Mouse (Mus musculus): ENCODE data around the gene Gm5141. TPM values are rescaled to one million over a fixed set of nuclear protein-coding genes. Genes with fewer than 3 reads are reported as not detected.

Gm5141 gene
- 2.3 TPM for polyA plus RNA-seq (2017; shearing (Covaris generic))

DNA sequence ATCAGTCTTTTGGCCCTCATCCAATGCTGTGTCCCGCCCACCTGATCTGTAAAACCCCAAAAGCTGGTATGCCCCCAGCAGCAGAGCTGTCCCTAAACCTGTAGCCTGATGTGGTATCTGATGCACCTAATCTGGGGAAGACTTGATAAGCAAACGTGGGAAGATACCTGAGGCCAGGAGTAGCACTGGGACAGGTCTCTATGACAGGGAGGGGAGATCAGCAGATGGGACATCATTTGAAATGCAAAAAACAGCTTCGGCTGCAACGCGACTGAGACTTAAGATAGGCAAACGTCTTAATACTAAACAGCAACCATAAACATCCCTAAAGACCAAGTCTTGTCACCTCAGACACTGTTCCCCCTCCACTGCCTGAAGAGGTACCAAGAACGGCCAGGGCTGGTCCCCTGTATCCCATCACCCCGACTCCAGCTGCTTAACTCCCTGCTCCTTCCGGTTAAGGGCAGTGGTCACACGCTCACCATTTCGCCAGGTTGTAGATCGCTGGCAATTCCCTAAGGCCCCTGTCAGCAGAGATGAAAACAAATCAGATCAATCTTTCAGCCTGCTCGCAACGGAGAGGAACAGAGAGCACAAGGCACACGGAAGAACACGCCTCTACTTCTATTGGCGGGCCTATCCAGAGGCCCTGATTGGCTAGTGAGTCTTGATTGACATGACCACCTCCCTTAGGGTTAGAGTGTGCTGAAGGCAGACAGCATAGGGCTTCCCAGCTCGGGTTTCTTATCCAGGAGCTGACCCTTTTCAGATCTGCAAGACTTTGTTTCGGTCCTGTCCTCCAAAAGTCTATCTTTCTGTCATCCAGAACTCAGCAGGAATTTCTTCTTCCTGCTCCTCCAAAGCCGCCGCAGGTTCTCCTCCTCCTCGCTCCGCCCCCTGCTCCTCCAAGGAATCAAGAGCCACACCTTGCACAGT, at the start of gene Gm5141:
TSS of gene Gm5141 (minus strand) at position 610 of the 936 bp plus-strand sequence.

DNA sequence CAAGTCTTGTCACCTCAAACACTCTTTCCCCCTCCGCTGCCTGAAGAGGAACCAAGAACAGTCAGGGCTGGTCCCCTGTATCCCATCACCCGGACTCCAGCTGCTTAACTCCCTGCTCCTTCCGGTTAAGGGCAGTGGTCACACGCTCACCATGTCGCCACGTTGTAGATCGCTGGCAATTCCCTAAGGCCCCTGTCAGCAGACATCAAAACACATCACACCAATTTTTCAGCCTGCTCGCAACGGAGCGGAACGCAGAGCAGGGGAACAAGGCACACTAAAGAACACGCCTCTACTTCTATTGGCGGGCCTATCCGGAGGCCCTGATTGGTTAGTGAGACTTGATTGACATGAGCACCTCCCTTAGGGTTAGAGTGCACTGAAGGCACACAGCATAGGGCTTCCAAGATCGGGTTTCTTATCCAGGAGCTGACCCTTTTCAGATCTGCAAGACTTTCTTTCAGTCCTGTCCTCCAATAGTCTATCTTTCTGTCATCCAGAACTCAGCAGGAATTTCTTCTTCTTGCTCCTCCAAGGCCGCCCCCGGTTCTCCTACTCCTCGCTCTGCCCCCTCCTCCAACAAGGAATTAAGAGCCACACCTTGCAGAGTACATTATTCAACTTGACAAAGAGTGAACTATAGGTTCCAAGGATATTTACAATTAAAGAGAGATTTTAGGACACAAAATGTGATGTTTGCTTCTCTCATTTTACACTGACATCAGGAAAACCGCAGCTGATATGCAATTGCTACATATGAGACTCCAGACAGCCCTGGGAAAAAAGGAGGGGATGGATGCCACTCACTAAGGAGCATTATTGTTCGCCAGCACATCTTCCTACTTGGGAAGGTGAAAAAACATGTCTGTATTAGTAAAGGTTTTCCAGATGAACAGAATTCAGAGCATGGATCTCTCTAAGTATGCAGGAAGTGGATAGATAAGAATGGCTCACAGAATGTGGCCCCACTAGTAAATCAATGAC, 24.9 kb downstream of the Gm5141 start, which contains the start of gene Platr25:
TSS of gene Platr25 (minus strand) at position 278 of the 984 bp plus-strand sequence.

Other genes starting within 250 kb of the Gm5141 start
- gene Zfp935, start 227.3 kb downstream of the Gm5141 start, polyA plus RNA-seq (2017; shearing (Covaris generic)), result not detected
- gene Zfp934, start 214.6 kb downstream of the Gm5141 start, polyA plus RNA-seq (2017; shearing (Covaris generic)), result 3.2 TPM
- 0.52 TPM for gene 6720489N17Rik, start 161.6 kb downstream of the Gm5141 start, polyA plus RNA-seq (2017; shearing (Covaris generic))
- 6.3 TPM for gene Platr25, start 25.1 kb downstream of the Gm5141 start, polyA plus RNA-seq (2017; shearing (Covaris generic))
- gene Fbp2, start 72.6 kb upstream of the Gm5141 start, polyA plus RNA-seq (2017; shearing (Covaris generic)), result not detected
- not detected for gene Fbp1, start 102.5 kb upstream of the Gm5141 start, polyA plus RNA-seq (2017; shearing (Covaris generic))
- 91.8 TPM for gene 2010111I01Rik, start 179.1 kb upstream of the Gm5141 start, polyA plus RNA-seq (2017; shearing (Covaris generic))

All from naive thymus-derived CD4-positive, alpha-beta T cell, adult 5 months (primary cell).